Mouse (Mus musculus): ENCODE measurements around the gene Cox20.

GRCm38 (mm10) chr1:178318389-178319184, at the start of gene Cox20:
- no peak for TF ChIP-seq ZNF384 (IDR thresholded peaks at IDR 0.05; ENCODE audit: low read depth, low read length)
- no peak for TF ChIP-seq ZC3H11A (IDR thresholded peaks at IDR 0.05; ENCODE audit: borderline replicate concordance, low read depth, low read length)
- TF ChIP-seq MAFK (IDR thresholded peaks at IDR 0.05; ENCODE audit: insufficient read depth, low read depth, low read length): no peak
